Mouse (Mus musculus) midbrain, postnatal 0 days (tissue): ENCODE data around the gene Neurod1. TPM values are rescaled to one million over a fixed set of nuclear protein-coding genes. Genes with fewer than 3 reads are reported as not detected.

Experiments used
- ATAC-seq: fragments of 200-750 bp; cut with Nextera tagmentation; 2 replicates; pipeline ENCODE4 v1.8.0; 2017; ENCODE audit warnings: moderate number of reproducible peaks, mild to moderate bottlenecking, moderate TSS enrichment, moderate library complexity; ENCODE audit not compliant: low FRiP score
- DNase-seq: peaks from one replicate; pipeline ENCODE4 v3.0.0-alpha.2; 2015; ENCODE audit warnings: low spot score
- H3K27ac ChIP-seq: fragments of 300-500 bp; sonication (generic); 2 replicates; pipeline ENCODE4 v1.5.1; 2014; ENCODE audit warnings: low read depth, mild to moderate bottlenecking, low read length, mixed read lengths
- H3K27me3 ChIP-seq: fragments of 300-500 bp; sonication (generic); 2 replicates; pipeline ENCODE4 v1.6.1; 2014; ENCODE audit warnings: low read length, control low read depth, mixed read lengths; ENCODE audit not compliant: insufficient read depth
- H3K36me3 ChIP-seq: fragments of 300-500 bp; sonication (generic); 2 replicates; pipeline ENCODE4 v1.6.1; 2014; ENCODE audit warnings: low read length, control low read depth, mixed read lengths; ENCODE audit not compliant: insufficient read depth
- H3K4me1 ChIP-seq: fragments of 300-500 bp; sonication (generic); 2 replicates; pipeline ENCODE4 v1.6.1; 2014; ENCODE audit warnings: mild to moderate bottlenecking, control low read depth, antibody characterized with exemption, low read length, mixed read lengths; ENCODE audit not compliant: insufficient read depth
- H3K4me2 ChIP-seq: fragments of 300-500 bp; sonication (generic); 2 replicates; pipeline ENCODE4 v1.6.1; 2014; ENCODE audit warnings: low read depth, mild to moderate bottlenecking, low read length, mixed read lengths; ENCODE audit not compliant: poor library complexity, severe bottlenecking
- H3K4me3 ChIP-seq: fragments of 300-500 bp; sonication (generic); 2 replicates; pipeline ENCODE4 v1.5.1; 2014; ENCODE audit warnings: low read depth, mild to moderate bottlenecking, low read length, moderate library complexity
- H3K9ac ChIP-seq: fragments of 300-500 bp; sonication (generic); replicated peaks from 2 replicates; pipeline ENCODE4 v1.6.1; 2014; ENCODE audit warnings: mild to moderate bottlenecking, low read length, moderate library complexity, mixed read lengths; ENCODE audit not compliant: poor library complexity, severe bottlenecking
- H3K9me3 ChIP-seq: fragments of 300-500 bp; sonication (generic); 2 replicates; pipeline ENCODE4 v1.6.1; 2016; ENCODE audit warnings: low read length, control low read depth
- CTCF ChIP-seq: IDR thresholded peaks from 2 replicates; pipeline ENCODE4 v1.5.1; 2016; ENCODE audit warnings: antibody characterized with exemption, mild to moderate bottlenecking
- WGBS: fragments of 180-500 bp; shearing (Covaris S2); extraction: QIAGEN DNeasy Blood & Tissue Kit; methylation state at CpG from one replicate; pipeline ENCODE4 v1.1.7; 2014; 5-methylcytosine and 5-hydroxymethylcytosine counted together
- polyA plus RNA-seq: library from polyadenylated mRNA; unstranded; fragments of >200 nt; fragmentation: Nextera tagmentation; extraction: Ambion mirVana; gene quantifications from 2 replicates; pipeline ENCODE4 v1.2.1, GENCODE M21; 2015
- total RNA-seq: library from RNA; depleted of rRNA; stranded (reverse); fragments of >200 nt; gene quantifications from 2 replicates; pipeline ENCODE4 v1.2.3, GENCODE M21; 2014; rRNA removed

The Neurod1 gene
- total RNA-seq (3.5 and 16.6 TPM in 2 replicates), polyA plus RNA-seq (4.1 and 6.2 TPM in 2 replicates)

- Histone ChIP-seq H3K4me1 (peaks cover 5% of the 10 kb centered on the region), H3K27ac (no peak within 1 kb of the TSS), H3K27me3 (peaks cover 22% of the 10 kb centered on the region), H3K4me2 (peak within 1 kb of the TSS; percentile 51), H3K9me3 (no peaks in the 10 kb centered on the region), H3K36me3 (no peaks in the 10 kb centered on the region), H3K4me3 (peak within 1 kb of the TSS; percentile 36), H3K9ac (0 out of 2 replicates have a peak within 1 kb of the TSS, but pooled peaks have one; percentile 14)
- WGBS, result under 1% methylated on average over 42 of the region's 42 CpGs
- TF ChIP-seq CTCF, result no peak
- ATAC-seq (peak; percentile 83), DNase-seq (peak; percentile 91)
Observed at GRCm38 (mm10) chr2:79456575-79457349, at the start of gene Neurod1, which contains the start of gene Cerkl. TSS of gene Neurod1 (minus strand) at chr2:79456751. TSS of gene Cerkl (minus strand) at chr2:79456785.

GRCm38 (mm10) chr2:79498990-79499755 is 42.6 kb upstream of the Neurod1 start:
- Histone ChIP-seq H3K9me3 (no peaks in the 10 kb centered on the region), H3K9ac (no peak overlapping the region), H3K4me3 (no peak overlapping the region), H3K27ac (no peak overlapping the region), H3K4me2 (no peak overlapping the region), H3K4me1 (no peaks in the 10 kb centered on the region), H3K36me3 (no peaks in the 10 kb centered on the region), H3K27me3 (no peaks in the 10 kb centered on the region)
- WGBS, result 21% methylated on average over 10 of the region's 10 CpGs
- peak; percentile 71; the same call in 1 of the 2 replicates for ATAC-seq
- DNase-seq, result peak; percentile 95
- TF ChIP-seq CTCF, result peak; percentile 95

GRCm38 (mm10) chr2:79485127-79485526 is 28.6 kb upstream of the Neurod1 start:
- ATAC-seq, result no peak
- Histone ChIP-seq H3K27ac (no peak overlapping the region), H3K4me2 (no peak overlapping the region), H3K4me3 (no peak overlapping the region), H3K4me1 (no peaks in the 10 kb centered on the region), H3K27me3 (no peaks in the 10 kb centered on the region), H3K36me3 (no peaks in the 10 kb centered on the region), H3K9ac (no peak overlapping the region), H3K9me3 (no peaks in the 10 kb centered on the region)
- no peak for TF ChIP-seq CTCF
- WGBS, result 66% methylated on average over 3 of the region's 3 CpGs
- DNase-seq, result no peak

- no peaks in the 10 kb centered on the region for H3K36me3 ChIP-seq
- no peak overlapping the region for H3K27ac ChIP-seq
- H3K9me3 ChIP-seq, result no peaks in the 10 kb centered on the region
- H3K4me2 ChIP-seq, result no peak overlapping the region
- H3K27me3 ChIP-seq, result no peaks in the 10 kb centered on the region
- no peak overlapping the region for H3K4me3 ChIP-seq
- ATAC-seq (no peak), DNase-seq (no peak)
- H3K9ac ChIP-seq, result no peak overlapping the region
- no peaks in the 10 kb centered on the region for H3K4me1 ChIP-seq
- WGBS, result 97% methylated on average over 2 of the region's 2 CpGs
- no peak for TF ChIP-seq CTCF
Observed at GRCm38 (mm10) chr2:79482511-79482910, 26.0 kb upstream of the Neurod1 start.

- Histone ChIP-seq H3K9ac (no peak overlapping the region), H3K36me3 (no peaks in the 10 kb centered on the region), H3K27ac (no peak overlapping the region), H3K4me2 (no peak overlapping the region), H3K27me3 (peaks cover 13% of the 10 kb centered on the region), H3K4me1 (peaks cover 5% of the 10 kb centered on the region), H3K4me3 (no peak overlapping the region), H3K9me3 (no peaks in the 10 kb centered on the region)
- 84% methylated on average over 4 of the region's 4 CpGs for WGBS
- TF ChIP-seq CTCF, result no peak
- ATAC-seq, result no peak
- no peak for DNase-seq
Observed at GRCm38 (mm10) chr2:79462411-79462810, 5.9 kb upstream of the Neurod1 start.

- TF ChIP-seq CTCF, result no peak
- Histone ChIP-seq H3K27ac (no peak overlapping the region), H3K9ac (no peak overlapping the region), H3K4me2 (no peak overlapping the region), H3K9me3 (no peaks in the 10 kb centered on the region), H3K36me3 (no peaks in the 10 kb centered on the region), H3K4me3 (no peak overlapping the region), H3K27me3 (peaks cover 13% of the 10 kb centered on the region), H3K4me1 (peaks cover 5% of the 10 kb centered on the region)
- no peak for DNase-seq
- no peak for ATAC-seq
- 88% methylated on average over 2 of the region's 2 CpGs for WGBS
Observed at GRCm38 (mm10) chr2:79461861-79462260, 5.3 kb upstream of the Neurod1 start.
